Mouse (Mus musculus): ENCODE results near the gene 5330417C22Rik.

DNA sequence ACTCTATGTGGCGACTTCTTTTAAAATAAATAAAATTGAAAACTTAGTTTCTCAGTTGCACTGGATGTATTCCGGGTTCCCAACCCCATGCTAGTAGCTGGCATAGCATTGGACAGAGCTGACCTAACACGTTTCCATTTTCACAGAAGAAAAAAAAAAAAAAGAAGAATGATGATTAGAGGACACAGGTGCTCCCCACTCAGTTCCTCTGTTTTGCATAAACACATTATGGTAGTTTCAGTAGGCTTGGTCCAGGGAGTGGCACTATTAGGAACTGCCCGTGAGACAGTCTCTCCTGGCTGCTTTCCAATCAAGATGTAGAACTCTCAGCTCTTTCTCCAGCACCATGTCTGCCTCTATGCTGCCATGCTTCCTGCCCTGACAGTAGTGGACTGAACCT, 48.2 kb upstream of the 5330417C22Rik start:
- TF ChIP-seq CTCF (IDR thresholded peaks at IDR 0.05; ENCODE audit: control insufficient read depth, insufficient read depth, insufficient replicate concordance, low read depth, low read length) (no peak), POLR2A (IDR thresholded peaks at IDR 0.05; ENCODE audit: control insufficient read depth, low read depth, low read length) (no peak)
